Mouse (Mus musculus): ENCODE data around the gene Tfcp2. TPM values are rescaled to one million over a fixed set of nuclear protein-coding genes. Genes with fewer than 3 reads are reported as not detected.

Tfcp2 gene
- polyA plus RNA-seq (2014; fragmentation: Nextera tagmentation; extraction: Ambion mirVana), result 28.7 and 33.3 TPM in 2 replicates

DNA sequence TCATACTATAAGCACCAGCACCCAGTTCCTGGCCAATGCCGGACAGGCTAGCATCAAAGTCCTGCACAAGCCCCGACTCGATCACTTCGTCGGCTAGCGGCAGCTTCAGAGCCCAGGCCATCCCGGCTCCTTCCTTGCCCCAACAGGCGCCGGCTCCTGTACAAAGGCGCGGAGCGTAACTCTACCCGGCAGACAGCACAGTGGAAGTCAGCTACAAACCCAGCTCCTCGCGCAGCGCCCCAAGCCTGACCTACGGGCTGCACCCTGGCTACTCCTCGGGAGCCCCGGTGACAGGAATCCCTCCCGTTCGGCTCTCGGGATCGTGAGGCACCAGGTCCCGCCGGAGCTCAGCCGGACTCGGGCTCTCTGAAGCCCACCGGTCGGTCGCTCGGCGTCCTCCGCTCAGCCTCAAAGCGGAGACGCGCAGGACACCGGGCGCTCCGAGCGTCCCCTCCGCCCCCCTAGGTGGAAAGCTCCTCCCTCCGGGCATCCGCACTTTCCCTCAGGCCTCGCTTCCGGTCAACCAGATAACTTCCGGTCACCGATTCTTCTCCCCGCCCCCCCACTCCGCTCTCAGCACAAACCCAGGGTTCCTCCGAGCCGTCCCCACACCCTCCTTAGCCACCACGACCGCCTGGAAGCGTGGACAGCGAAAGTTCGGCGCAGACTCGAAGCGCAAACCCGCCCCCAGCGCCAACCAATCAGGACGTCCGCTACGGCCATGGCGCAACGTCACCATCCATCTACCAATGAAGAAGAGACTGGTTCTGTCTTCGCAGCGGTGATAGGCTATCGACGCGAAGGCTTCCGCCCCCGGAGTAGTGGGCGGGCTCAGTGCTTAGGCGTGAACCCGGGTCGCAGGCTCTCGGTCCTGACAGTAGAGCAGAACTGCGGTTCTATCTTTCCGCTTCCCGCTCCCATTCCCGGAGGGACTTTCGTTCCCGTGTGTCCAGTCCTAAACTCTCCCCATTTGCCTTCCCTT, at the start of gene Tfcp2:
Gene Tfcp2 (minus strand): TSS at position 683 of the 982 bp plus-strand sequence.
- ATAC-seq (ENCODE audit: low FRiP score), result peak; percentile 100
- Histone ChIP-seq H3K36me3 (replicated peaks; ENCODE audit: control insufficient read depth, insufficient read depth) (peaks cover 4% of the 10 kb centered on the region; the same call in 1 of the 2 replicates), H3K4me2 (replicated peaks) (peak within 1 kb of the TSS; percentile 72), H3K27me3 (ENCODE audit: control insufficient read depth, insufficient read depth, low read length) (no peaks in the 10 kb centered on the region), H3K4me1 (replicated peaks; ENCODE audit: control insufficient read depth, insufficient read depth, low read length) (peaks cover 17% of the 10 kb centered on the region), H3K9ac (peak within 1 kb of the TSS; percentile 88), H3K4me3 (replicated peaks; ENCODE audit: low read length) (peak within 1 kb of the TSS; percentile 83), H3K9me3 (ENCODE audit: control insufficient read depth, low read length) (no peaks in the 10 kb centered on the region), H3K27ac (peak within 1 kb of the TSS; percentile 88)
- peak; percentile 99 for DNase-seq (ENCODE audit: low spot score)
- WGBS, result under 1% methylated on average over 84 of the region's 84 CpGs

DNA sequence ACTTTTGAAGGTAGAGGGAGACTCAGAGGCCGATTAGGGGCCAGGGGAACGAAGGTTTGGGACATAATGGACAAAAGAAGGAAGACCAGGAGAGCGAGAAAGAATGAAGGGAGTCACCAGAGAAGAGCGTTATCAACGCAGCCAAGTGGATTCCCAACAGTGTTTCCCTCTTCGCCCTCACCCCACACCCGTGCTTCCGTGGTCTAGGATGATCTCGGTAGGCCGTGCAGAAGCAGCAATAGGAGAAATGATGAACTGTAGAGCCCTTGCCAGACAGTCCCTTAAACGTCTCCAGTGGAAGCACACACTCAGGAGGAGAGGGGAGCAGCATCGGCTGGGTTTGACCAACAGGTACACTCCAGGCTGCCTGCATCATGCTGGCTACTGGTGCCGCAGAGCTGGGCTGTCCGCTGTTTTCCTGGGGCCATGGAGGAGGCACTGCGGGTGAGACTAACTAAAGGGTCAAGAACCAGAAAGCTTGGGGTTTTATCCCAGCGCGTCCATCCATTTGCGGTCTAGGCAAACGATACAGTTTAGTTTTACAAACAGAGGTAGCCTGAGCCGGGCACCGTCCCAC, 49.0 kb upstream of the Tfcp2 start:
- Histone ChIP-seq H3K27ac (no peak overlapping the region), H3K36me3 (replicated peaks; ENCODE audit: control insufficient read depth, insufficient read depth) (no peaks in the 10 kb centered on the region), H3K27me3 (ENCODE audit: control insufficient read depth, insufficient read depth, low read length) (no peaks in the 10 kb centered on the region), H3K4me1 (replicated peaks; ENCODE audit: control insufficient read depth, insufficient read depth, low read length) (peaks cover 23% of the 10 kb centered on the region), H3K4me3 (replicated peaks; ENCODE audit: low read length) (peak overlapping the region; percentile 73), H3K9ac (peak overlapping the region; percentile 95; the same call in 1 of the 2 replicates), H3K9me3 (ENCODE audit: control insufficient read depth, low read length) (no peaks in the 10 kb centered on the region), H3K4me2 (replicated peaks) (peak overlapping the region; percentile 88)
- ATAC-seq (ENCODE audit: low FRiP score), result no peak
- WGBS, result 14% methylated on average over 21 of the region's 21 CpGs
- no peak for DNase-seq (ENCODE audit: low spot score)

DNA sequence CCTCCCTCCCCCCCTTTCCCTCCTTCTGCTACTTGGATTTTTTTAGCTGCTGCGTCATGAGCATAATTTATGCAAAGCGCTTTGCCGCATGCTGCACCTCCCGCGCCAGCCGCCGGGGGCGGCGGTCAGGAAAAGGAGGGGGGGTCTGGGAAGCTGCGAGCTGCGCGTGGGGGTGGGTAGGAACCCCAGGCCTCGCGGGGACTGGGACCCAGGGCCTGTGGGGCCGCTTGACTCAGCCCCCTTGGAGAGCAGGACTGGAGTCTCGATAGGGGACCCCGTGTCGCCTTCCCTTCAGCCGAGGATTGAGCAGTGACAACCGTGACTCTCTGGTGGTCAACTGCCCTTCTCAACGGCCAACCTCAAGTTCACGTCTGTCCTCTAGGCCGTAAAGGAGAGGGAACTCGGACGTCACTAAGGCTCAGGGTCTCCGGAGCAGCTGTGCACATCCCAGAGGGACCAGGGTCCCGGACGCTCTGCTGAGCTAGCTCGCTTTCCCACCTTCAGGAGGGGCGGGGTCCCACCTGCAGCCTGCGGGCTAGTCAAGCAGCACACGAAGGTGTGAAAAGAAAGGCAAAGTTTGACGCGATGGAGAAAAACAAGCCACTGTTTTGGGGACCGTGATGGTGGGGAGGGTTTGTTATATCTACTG, 48.4 kb upstream of the Tfcp2 start:
- H3K27me3 ChIP-seq (ENCODE audit: control insufficient read depth, insufficient read depth, low read length), result no peaks in the 10 kb centered on the region

DNA sequence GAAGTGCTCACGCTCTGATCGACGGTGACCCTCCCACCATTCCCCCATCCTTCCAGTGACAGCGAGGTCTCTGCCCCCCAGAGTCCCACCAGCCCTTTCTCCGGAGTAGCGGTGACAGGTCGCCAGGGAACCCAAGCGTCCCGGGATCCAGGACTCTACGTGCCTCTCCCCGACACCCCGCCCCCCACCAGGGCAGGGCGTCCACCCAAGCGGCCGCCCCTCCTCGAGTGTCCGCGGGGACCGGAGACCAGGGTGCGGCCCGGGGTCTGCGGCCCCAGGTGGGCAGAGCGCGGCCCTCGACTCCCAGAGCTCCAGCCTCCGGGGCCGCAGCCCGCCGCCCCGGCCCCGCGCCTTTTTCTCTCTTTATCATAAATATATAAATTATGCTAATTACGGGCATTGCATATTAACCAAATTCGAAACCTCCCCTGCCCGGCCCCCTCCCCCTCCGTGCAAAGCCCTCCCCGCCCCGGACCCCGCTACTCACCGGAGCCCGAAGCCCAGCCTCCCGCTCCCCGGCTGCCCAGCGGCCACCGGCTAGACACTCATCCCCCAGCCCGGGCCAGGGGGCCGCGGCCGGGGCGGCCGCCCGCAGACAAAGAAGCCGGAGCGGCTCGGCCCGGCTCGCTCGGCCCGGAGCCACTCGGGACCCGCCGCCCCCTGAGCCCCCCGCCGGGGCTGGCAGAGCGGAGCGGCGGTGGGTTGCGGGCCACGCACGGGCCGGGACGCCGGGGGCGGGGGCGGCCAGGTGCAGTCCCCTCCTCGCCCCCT, 47.7 kb upstream of the Tfcp2 start, which contains the start of gene Pou6f1:
Gene Pou6f1 (minus strand): TSS at position 709 of the 771 bp plus-strand sequence.
- H3K27ac ChIP-seq, result peak within 1 kb of the TSS; percentile 83
- H3K9me3 ChIP-seq (ENCODE audit: control insufficient read depth, low read length), result no peaks in the 10 kb centered on the region
- H3K4me3 ChIP-seq (replicated peaks; ENCODE audit: low read length), result peak within 1 kb of the TSS; percentile 73
- ATAC-seq (ENCODE audit: low FRiP score) (peak; percentile 78), DNase-seq (ENCODE audit: low spot score) (peak; percentile 36)
- peaks cover 12% of the 10 kb centered on the region; the same call in 1 of the 2 replicates for H3K4me1 ChIP-seq (replicated peaks; ENCODE audit: control insufficient read depth, insufficient read depth, low read length)
- peak within 1 kb of the TSS; percentile 95 for H3K9ac ChIP-seq
- 2% methylated on average over 58 of the region's 76 CpGs for WGBS
- H3K27me3 ChIP-seq (ENCODE audit: control insufficient read depth, insufficient read depth, low read length), result no peaks in the 10 kb centered on the region
- no peaks in the 10 kb centered on the region for H3K36me3 ChIP-seq (replicated peaks; ENCODE audit: control insufficient read depth, insufficient read depth)
- H3K4me2 ChIP-seq (replicated peaks), result peak within 1 kb of the TSS; percentile 88

More for the DNA sequence above, 48.4 kb upstream of the Tfcp2 start:
- ATAC-seq (ENCODE audit: low FRiP score) (peak; percentile 77), DNase-seq (ENCODE audit: low spot score) (peak; percentile 81)
- no peaks in the 10 kb centered on the region for H3K9me3 ChIP-seq (ENCODE audit: control insufficient read depth, low read length)
- H3K9ac ChIP-seq, result peak overlapping the region; percentile 95
- H3K27ac ChIP-seq, result peak overlapping the region; percentile 83
- peaks cover 18% of the 10 kb centered on the region for H3K4me1 ChIP-seq (replicated peaks; ENCODE audit: control insufficient read depth, insufficient read depth, low read length)
- peak overlapping the region; percentile 88 for H3K4me2 ChIP-seq (replicated peaks)
- H3K36me3 ChIP-seq (replicated peaks; ENCODE audit: control insufficient read depth, insufficient read depth), result no peaks in the 10 kb centered on the region
- peak overlapping the region; percentile 73 for H3K4me3 ChIP-seq (replicated peaks; ENCODE audit: low read length)
- 1% methylated on average over 35 of the region's 35 CpGs for WGBS

GRCm38 (mm10) chr15:100598883-100599275, 47.1 kb upstream of the Tfcp2 start:
- no peaks in the 10 kb centered on the region for H3K36me3 ChIP-seq (replicated peaks; ENCODE audit: control insufficient read depth, insufficient read depth)
- WGBS, result 1% methylated on average over 12 of the region's 12 CpGs
- H3K9ac ChIP-seq, result peak overlapping the region; percentile 95
- H3K4me1 ChIP-seq (replicated peaks; ENCODE audit: control insufficient read depth, insufficient read depth, low read length), result peaks cover 12% of the 10 kb centered on the region; the same call in 1 of the 2 replicates
- no peaks in the 10 kb centered on the region for H3K9me3 ChIP-seq (ENCODE audit: control insufficient read depth, low read length)
- no peaks in the 10 kb centered on the region for H3K27me3 ChIP-seq (ENCODE audit: control insufficient read depth, insufficient read depth, low read length)
- peak; percentile 65 for DNase-seq (ENCODE audit: low spot score)
- H3K4me2 ChIP-seq (replicated peaks), result peak overlapping the region; percentile 88
- H3K4me3 ChIP-seq (replicated peaks; ENCODE audit: low read length), result peak overlapping the region; percentile 73
- H3K27ac ChIP-seq, result peak overlapping the region; percentile 83
- peak; percentile 26; the same call in 1 of the 2 replicates for ATAC-seq (ENCODE audit: low FRiP score)

DNA sequence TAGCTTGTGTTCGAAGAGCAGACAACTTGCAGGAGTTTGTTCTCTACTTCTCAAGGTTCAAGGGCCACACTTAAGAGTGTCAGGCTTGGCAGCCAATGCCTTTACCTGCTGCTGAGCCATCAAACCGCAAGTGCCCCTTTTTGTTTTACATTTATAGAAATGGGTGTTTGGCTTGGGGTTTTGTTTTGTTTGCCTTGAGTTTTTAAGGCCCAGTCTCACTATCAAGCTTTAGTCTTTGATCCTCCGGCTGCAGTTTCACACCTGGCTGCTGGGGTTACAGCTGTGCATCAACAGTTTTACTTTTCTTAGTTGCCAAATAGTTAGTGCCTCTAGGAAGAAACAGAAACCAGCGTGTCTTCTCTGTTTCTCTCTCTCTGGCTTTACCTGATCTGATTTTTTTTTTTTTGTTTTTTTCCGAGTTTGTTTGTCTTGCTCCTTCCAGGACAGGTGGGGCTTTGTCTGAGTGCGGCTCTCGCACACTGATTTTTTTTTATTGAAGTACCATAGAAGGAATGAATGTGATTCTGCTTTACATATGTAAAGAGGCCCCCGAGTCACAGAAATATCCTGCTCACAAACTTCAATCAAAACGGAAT, 46.6 kb upstream of the Tfcp2 start:
- Histone ChIP-seq H3K4me2 (replicated peaks) (peak overlapping the region; percentile 88), H3K4me1 (replicated peaks; ENCODE audit: control insufficient read depth, insufficient read depth, low read length) (peaks cover 12% of the 10 kb centered on the region; the same call in 1 of the 2 replicates)

GRCm38 (mm10) chr15:100592817-100593216, 41.0 kb upstream of the Tfcp2 start:
- no peak for ATAC-seq (ENCODE audit: low FRiP score)
- Histone ChIP-seq H3K27me3 (ENCODE audit: control insufficient read depth, insufficient read depth, low read length) (no peaks in the 10 kb centered on the region), H3K27ac (no peak overlapping the region), H3K9me3 (ENCODE audit: control insufficient read depth, low read length) (no peaks in the 10 kb centered on the region), H3K4me2 (replicated peaks) (no peak overlapping the region), H3K4me3 (replicated peaks; ENCODE audit: low read length) (no peak overlapping the region), H3K9ac (no peak overlapping the region), H3K4me1 (replicated peaks; ENCODE audit: control insufficient read depth, insufficient read depth, low read length) (no peaks in the 10 kb centered on the region), H3K36me3 (replicated peaks; ENCODE audit: control insufficient read depth, insufficient read depth) (peaks cover 37% of the 10 kb centered on the region)
- WGBS, result 89% methylated on average over 6 of the region's 6 CpGs
- DNase-seq (ENCODE audit: low spot score), result no peak

More for the DNA sequence above, 46.6 kb upstream of the Tfcp2 start:
- ATAC-seq (ENCODE audit: low FRiP score) (no peak), DNase-seq (ENCODE audit: low spot score) (no peak)
- Histone ChIP-seq H3K27me3 (ENCODE audit: control insufficient read depth, insufficient read depth, low read length) (no peaks in the 10 kb centered on the region), H3K9me3 (ENCODE audit: control insufficient read depth, low read length) (no peaks in the 10 kb centered on the region), H3K27ac (peak overlapping the region; percentile 83), H3K4me3 (replicated peaks; ENCODE audit: low read length) (peak overlapping the region; percentile 73), H3K36me3 (replicated peaks; ENCODE audit: control insufficient read depth, insufficient read depth) (no peaks in the 10 kb centered on the region), H3K9ac (peak overlapping the region; percentile 95)
- WGBS, result 27% methylated on average over 9 of the region's 9 CpGs

DNA sequence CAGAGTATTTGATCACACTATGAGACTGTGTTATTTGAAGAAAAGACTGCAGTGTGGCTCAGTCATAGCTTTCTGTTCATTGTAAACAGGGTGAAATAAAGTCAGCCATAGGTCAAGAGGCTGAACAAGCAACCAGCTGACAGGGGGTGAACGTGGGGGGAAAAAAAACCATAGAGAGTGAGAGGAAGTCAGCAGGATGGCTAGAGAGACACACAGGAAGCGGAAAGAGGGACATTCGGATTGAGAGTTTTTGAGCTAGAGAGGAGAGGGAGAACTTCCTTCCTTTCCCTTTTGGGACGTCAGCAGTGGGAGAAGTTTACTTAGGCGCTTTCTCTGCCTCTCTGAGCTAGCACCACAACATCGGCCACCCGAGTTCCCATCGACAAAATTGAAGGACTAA, 38.6 kb upstream of the Tfcp2 start:
- ATAC-seq (ENCODE audit: low FRiP score) (no peak), DNase-seq (ENCODE audit: low spot score) (no peak)
- WGBS, result 81% methylated on average over 8 of the region's 8 CpGs
- H3K4me2 ChIP-seq (replicated peaks), result no peak overlapping the region
- no peaks in the 10 kb centered on the region for H3K27me3 ChIP-seq (ENCODE audit: control insufficient read depth, insufficient read depth, low read length)
- H3K4me1 ChIP-seq (replicated peaks; ENCODE audit: control insufficient read depth, insufficient read depth, low read length), result no peaks in the 10 kb centered on the region
- H3K36me3 ChIP-seq (replicated peaks; ENCODE audit: control insufficient read depth, insufficient read depth), result peaks cover 60% of the 10 kb centered on the region
- H3K4me3 ChIP-seq (replicated peaks; ENCODE audit: low read length), result no peak overlapping the region
- no peak overlapping the region for H3K9ac ChIP-seq
- no peaks in the 10 kb centered on the region for H3K9me3 ChIP-seq (ENCODE audit: control insufficient read depth, low read length)
- H3K27ac ChIP-seq, result no peak overlapping the region

Measured in hindbrain, embryonic 14.5 days (tissue).